Mouse (Mus musculus): Measurements from ENCODE around the gene Efcc1.
"Not testable (repeated sequence)": the region's sequence is repeated elsewhere in the genome, so short reads cannot be mapped to it uniquely, and the experiment has no call there.

Gene Efcc1

DNA sequence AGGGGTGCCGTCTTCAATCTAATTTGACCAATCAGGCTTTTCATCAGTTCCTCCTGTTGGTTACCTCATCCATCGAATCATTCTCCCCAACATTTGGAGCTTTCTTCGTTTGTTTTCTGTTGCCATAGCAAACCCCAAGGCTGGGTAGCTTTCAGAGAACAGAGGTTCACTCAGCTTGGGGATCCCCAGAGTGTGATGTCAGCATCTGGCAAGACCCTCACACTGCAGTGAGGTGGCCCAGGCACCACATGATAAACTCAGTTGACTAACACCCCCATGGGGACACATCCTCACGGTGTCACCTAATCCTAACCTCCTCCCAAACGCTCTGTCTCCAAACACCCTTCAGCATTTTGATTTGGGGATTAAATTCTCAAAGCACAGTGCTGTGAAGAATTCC is 12.6 kb downstream of the Efcc1 start:
- DNase-seq (ENCODE audit: extremely low spot score, low spot score) = no peak

- DNase-seq (ENCODE audit: extremely low spot score, low spot score) = no peak
Observed at GRCm38 (mm10) chr6:87744632-87745031, 14.0 kb downstream of the Efcc1 start.

GRCm38 (mm10) chr6:87745301-87745700 is 14.6 kb downstream of the Efcc1 start:
- DNase-seq (ENCODE audit: extremely low spot score, low spot score) = no peak

DNA sequence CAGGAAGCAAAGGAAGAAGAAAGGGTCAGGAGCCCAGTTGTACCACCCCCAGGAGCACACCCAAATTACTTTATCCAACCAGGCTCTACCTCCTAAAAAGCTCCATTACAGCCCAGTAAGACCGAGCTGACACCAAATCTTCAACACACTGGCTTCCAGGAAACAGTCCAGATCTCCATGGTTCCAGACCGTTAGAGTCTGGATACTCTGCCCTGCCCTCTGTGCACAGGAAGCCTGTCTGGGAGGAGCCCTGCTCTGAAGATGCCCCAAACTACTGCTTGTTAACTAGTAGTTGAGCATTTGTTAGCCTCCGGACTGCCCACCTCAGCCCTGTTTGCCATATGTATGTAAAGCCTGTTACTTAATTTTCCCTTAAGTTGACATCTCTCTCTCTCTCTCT is 15.4 kb downstream of the Efcc1 start:
- no peak for DNase-seq (ENCODE audit: extremely low spot score, low spot score)

DNA sequence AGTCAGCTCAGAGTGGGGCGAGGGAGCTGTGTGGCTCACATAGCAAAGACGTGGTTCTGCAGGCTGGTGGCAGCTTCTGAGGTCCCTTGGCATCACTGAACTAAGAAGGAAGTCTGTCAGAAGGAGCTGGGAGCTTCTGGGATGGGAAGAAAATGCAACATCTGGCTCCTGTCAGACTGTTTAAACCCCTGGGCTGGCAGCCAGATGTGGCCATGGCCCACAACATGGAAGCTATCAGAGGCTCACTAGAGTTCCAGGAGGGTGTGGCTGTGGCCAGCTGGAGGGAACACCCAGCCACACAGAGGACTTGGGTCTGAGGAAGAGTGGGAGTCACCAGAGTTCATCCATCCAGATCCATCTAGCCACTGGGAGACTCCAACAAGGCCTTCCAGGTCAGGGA is 16.2 kb downstream of the Efcc1 start:
- no peak for DNase-seq (ENCODE audit: extremely low spot score, low spot score)

DNA sequence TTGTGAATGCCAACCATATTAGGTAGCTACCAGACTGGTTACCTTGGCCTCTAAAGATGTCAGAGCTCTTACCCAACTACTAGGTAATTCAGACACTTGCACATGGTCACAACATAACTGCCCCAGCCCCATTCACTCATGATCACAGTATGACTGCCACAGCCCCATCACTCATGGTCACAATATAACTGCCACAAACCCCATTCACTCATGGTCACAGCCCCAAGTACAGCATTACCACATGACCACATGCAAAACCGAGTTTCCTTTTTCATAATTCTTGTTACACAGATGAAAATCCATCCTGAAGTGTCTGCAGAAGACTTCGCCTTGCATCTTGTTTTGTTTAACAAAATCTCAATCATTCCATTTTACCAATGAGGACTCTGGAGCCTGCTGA is 17.4 kb downstream of the Efcc1 start:
- no peak for DNase-seq (ENCODE audit: extremely low spot score, low spot score)

DNA sequence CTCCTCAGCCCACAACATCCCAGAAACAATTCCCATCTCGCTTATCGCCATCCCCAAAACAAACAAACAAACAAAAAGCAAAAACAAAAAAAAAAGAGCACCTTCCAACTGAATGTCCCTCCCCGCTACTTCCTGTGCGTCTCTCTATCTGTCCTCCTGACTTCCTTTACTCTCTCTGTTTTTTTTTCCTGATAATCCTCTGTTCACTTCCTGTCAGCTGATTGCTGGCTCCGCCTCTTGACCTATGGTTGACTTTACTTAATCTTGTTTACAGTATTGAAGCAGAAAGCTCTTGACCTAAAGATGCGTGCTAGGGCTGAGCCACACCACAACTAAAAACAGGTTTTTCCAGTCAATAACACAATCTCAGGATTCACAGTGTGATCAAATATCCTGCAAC is 17.9 kb downstream of the Efcc1 start:
- DNase-seq (ENCODE audit: extremely low spot score, low spot score) = no peak

DNA sequence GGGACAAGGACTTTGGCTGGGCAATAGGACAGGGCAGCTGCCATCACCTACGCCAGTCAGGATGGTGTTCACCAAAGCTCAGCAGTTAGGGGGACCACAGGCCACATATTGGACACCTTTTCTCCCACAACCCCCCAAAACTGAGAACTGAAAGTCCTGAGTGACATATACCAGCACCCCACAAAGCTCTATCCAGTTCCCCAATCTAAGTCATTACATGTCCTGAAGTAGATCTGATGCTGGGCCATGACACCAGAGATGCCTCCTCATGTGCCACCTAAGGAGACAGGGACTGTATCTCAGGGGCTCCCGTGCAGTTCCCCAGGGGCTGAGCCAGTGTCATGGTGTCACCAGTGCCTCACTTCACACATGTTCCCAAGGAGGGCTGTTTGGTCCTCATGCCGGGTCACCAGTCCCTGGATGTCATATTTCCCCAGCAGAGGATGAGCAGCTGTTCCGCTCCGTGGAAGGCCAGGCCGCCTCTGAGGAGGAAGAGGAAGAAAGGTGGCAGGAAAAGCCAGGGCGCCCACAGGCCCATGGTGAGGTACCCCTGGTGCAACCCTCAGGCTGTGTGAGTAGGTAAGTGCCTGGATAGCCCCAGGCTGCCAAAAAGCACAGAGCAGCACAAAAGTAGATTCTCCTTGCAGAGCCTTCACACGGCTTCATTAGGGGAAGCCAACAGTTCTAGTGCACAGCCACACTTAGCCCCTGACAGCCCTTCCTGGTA is 19.7 kb downstream of the Efcc1 start:
- DNase-seq (ENCODE audit: extremely low spot score, low spot score) = no peak

DNA sequence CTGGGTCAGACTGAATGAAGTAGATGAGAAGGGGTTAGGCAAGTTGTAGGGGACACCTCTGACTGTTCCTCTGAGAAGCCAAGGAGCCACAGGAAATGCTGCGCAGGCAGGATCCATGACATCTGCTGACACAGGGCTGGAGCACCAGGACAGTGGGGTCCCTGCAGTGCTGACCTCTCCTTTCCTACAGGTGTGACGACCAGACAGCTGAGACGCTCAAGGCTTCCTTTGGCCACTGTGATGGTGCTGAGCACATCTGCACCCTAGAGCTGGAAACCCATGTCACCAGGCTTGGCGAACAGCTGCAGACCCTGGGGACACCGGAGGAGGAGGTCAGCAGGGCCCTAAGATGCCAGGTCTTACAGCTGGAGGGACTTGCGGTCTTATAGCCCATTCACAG is 20.9 kb downstream of the Efcc1 start:
- no peak for DNase-seq (ENCODE audit: extremely low spot score, low spot score)

DNA sequence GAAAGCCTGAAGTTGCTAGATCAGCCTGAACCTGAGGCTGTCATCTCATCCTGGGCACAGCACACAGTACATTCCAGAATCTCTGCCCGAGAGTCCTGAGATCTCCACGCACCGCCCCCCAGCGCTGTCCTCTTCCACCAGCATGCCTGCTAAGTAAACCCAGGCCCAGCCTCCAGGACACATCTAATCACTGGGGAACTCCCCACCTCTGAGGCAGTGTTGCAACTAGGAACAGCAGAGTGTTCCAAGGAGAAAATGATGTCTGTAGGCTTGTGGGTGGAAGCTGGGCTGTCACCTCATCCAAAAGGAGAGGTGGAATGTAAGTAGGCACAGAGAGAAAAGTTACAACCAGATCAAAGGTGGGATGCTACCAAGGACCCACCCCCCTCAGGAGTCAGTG is 24.5 kb downstream of the Efcc1 start:
- DNase-seq (ENCODE audit: extremely low spot score, low spot score) = no peak

GRCm38 (mm10) chr6:87756896-87757295 is 26.2 kb downstream of the Efcc1 start:
- DNase-seq (ENCODE audit: extremely low spot score, low spot score) = no peak

DNA sequence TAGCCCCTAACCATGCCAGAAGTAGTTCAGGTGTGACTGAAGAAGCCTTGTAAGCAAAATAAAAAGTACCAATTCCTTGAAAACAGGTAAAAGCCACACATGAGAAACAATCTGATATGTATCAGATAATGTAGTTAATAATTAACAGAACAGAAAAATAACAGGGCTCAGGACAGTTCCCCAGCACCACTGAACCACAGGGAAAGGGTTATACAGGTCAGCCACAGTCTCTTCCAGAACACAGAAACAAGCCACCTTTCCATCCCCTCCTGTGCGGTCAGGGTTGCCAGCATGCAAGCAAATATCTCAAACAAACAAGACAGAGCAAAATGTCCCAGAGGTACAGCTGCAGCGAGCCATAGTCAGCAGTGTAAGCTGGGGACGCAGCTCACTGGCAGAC is 28.7 kb downstream of the Efcc1 start:
- no peak for DNase-seq (ENCODE audit: extremely low spot score, low spot score)

DNA sequence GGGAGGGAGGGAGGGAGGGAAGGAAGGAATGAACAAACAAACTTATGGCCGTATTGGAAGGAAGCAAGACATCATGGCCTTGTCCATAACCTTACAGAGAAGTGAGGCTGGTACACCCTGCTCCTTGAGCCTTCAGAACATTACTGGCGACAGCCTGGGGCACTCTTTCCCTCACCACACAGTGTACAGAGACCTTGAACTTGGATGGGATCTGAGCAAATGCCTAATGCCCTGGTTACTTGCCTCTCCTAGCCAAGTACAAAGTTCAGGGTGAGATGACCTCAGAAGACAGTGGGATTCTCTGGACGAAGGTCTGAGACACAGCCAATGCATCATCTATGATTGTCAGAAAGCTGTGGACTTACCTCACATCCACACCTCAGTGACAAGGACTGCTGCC is 29.2 kb downstream of the Efcc1 start:
- no peak for DNase-seq (ENCODE audit: extremely low spot score, low spot score)

GRCm38 (mm10) chr6:87762161-87762560 is 31.5 kb downstream of the Efcc1 start:
- DNase-seq (ENCODE audit: extremely low spot score, low spot score) = no peak

GRCm38 (mm10) chr6:87763376-87764280 is 33.0 kb downstream of the Efcc1 start:
- no peak for DNase-seq (ENCODE audit: extremely low spot score, low spot score)

- DNase-seq (ENCODE audit: extremely low spot score, low spot score) = not testable (repeated sequence)
Observed at GRCm38 (mm10) chr6:87764296-87764695, 33.6 kb downstream of the Efcc1 start.

GRCm38 (mm10) chr6:87770626-87771025 is 40.0 kb downstream of the Efcc1 start:
- no peak for DNase-seq (ENCODE audit: extremely low spot score, low spot score)

DNA sequence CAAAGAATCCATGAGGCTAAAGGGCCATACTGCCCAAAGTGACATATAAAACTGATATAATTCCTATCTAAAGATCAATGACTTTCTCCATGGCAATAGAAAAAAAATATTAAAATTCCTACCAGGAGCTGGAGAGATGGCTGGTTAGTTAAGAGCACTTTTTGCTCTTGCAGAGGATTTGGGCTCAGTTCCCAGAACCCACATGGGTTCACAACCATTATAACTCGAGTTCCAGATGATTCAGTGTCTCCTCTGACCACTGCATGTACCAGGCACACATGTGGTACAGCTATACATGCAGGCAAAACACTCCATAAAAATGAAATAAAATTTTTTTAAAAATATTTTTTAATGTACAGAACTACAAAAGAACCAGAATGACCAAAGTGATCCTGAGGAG is 43.8 kb downstream of the Efcc1 start:
- no peak for DNase-seq (ENCODE audit: extremely low spot score, low spot score)

GRCm38 (mm10) chr6:87774909-87775308 is 44.2 kb downstream of the Efcc1 start:
- DNase-seq (ENCODE audit: extremely low spot score, low spot score) = no peak

GRCm38 (mm10) chr6:87775588-87776245 is 45.0 kb downstream of the Efcc1 start:
- no peak for DNase-seq (ENCODE audit: extremely low spot score, low spot score)

DNA sequence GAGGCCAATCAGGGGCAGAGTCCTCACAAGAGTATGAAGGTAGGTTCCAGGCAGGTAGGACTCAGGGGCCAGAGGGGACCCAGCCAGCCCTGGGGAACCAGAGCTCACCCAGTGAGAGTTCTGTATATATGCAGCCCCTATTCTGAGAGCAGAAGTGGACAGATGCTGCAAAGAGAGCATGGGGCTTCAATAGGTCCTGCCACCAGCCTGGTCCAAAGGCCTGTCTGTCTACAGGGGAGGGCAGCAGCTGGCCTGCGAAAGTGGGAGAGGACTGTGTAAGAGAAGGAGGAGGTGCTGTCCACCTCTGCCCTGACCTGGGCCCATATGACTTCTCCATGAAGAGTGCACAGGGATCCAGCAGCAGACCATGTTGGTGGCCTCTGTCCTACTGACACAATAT is 46.0 kb downstream of the Efcc1 start:
- DNase-seq (ENCODE audit: extremely low spot score, low spot score) = no peak

DNA sequence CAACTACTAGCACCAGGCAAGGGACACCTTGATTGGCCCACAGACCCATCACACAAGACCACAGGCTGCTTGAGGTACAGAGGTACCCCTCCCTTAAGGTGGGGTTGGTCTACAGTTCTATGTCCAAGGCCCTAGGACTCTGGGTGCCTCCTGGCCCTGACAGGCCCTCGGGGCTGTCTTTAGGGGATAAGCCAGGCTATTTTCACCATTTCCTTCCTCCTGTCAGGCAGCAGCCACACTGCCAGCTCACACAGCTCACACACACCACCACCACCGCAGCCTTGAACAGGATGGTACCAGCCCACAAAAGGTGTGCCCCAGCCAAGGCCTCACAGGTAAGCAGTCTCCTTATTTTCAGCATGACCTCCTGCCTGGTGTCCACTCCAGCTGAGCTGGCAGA is 47.2 kb downstream of the Efcc1 start, which contains the start of gene Gp9:
TSS of gene Gp9 (plus strand) at position 231 of the 400 bp plus-strand sequence.
- no peak for DNase-seq (ENCODE audit: extremely low spot score, low spot score)

All from neural tube, embryonic 10.5 days (tissue).